Mouse (Mus musculus): ENCODE data around the gene Cyp2d12. TPM values are rescaled to one million over a fixed set of nuclear protein-coding genes. Genes with fewer than 3 reads are reported as not detected.
"Not testable (repeated sequence)": the region's sequence is repeated elsewhere in the genome, so short reads cannot be mapped to it uniquely, and the experiment has no call there.

The Cyp2d12 gene
- not detected in 2 replicates for polyA plus RNA-seq (2012; rRNA removed)

DNA sequence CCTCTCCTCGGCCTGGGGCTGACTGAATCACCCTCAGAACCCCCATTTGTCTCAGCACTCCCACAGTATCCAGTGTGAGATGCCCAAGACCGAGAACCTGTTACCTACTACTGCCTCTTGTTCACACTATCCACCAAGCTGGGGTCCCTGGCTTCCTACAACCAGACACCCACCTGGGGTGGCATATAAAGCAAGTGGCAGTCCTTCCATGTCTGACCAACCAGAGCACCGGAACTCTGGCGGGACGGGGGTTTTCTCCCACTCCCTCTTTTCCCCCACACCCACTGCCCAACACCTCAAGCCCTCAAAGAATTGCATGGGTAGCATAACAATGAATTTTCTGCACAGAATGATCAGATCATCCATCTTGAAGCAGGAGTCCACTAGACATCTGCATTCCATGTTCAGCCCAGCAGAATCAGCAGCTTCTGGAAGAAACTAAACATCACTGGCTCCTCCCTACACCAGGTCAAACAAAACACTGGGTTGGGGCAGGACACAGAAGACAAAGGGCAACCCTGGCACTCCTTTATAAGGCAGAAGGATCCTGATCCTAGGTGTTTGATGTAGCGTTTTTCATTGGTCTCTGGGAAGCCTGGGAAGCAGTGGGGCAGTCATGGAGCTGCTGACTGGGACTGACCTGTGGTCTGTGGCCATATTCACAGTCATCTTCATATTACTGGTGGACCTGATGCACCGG, at the start of gene Cyp2d12:
TSS of gene Cyp2d12 (plus strand) at position 542 of the 700 bp plus-strand sequence.
- TF ChIP-seq POLR2A (IDR thresholded peaks at IDR 0.05; ENCODE audit: borderline replicate concordance, insufficient read depth, low read length) = no peak
- no peak for TF ChIP-seq CTCF (IDR thresholded peaks at IDR 0.05; ENCODE audit: borderline replicate concordance, insufficient read depth, low read depth, low read length)
- DNase-seq = no peak
- Histone ChIP-seq H3K27me3 (ENCODE audit: control insufficient read depth, insufficient read depth, low read length) (no peaks in the 10 kb centered on the region), H3K27ac (ENCODE audit: insufficient read depth, low read length) (no peak within 1 kb of the TSS), H3K4me3 (replicated peaks; ENCODE audit: insufficient read depth, low read depth, low read length) (no peak within 1 kb of the TSS), H3K4me1 (ENCODE audit: control insufficient read depth, insufficient read depth, low read length) (no peaks in the 10 kb centered on the region)
- WGBS = 76% methylated on average over 7 of the region's 7 CpGs

GRCm38 (mm10) chr15:82506971-82507370, 47.9 kb upstream of the Cyp2d12 start:
- Histone ChIP-seq H3K27ac (ENCODE audit: insufficient read depth, low read length) (no peak overlapping the region), H3K4me1 (ENCODE audit: control insufficient read depth, insufficient read depth, low read length) (no peaks in the 10 kb centered on the region), H3K4me3 (replicated peaks; ENCODE audit: insufficient read depth, low read depth, low read length) (no peak overlapping the region), H3K27me3 (ENCODE audit: control insufficient read depth, insufficient read depth, low read length) (no peaks in the 10 kb centered on the region)
- TF ChIP-seq POLR2A (IDR thresholded peaks at IDR 0.05; ENCODE audit: borderline replicate concordance, insufficient read depth, low read length) (no peak), CTCF (IDR thresholded peaks at IDR 0.05; ENCODE audit: borderline replicate concordance, insufficient read depth, low read depth, low read length) (no peak)
- DNase-seq = no peak
- WGBS = 67% methylated on average over 3 of the region's 3 CpGs

- not testable (repeated sequence) for H3K27ac ChIP-seq (ENCODE audit: insufficient read depth, low read length); DNase-seq; H3K4me1 ChIP-seq (ENCODE audit: control insufficient read depth, insufficient read depth, low read length); H3K4me3 ChIP-seq (replicated peaks; ENCODE audit: insufficient read depth, low read depth, low read length); H3K27me3 ChIP-seq (ENCODE audit: control insufficient read depth, insufficient read depth, low read length)
- WGBS = 50% methylated on average over 4 of the region's 4 CpGs
These were observed 47.1 kb upstream of the Cyp2d12 start for GRCm38 (mm10) chr15:82507740-82508139.

- not testable (repeated sequence) for H3K4me3 ChIP-seq (replicated peaks; ENCODE audit: insufficient read depth, low read depth, low read length); H3K4me1 ChIP-seq (ENCODE audit: control insufficient read depth, insufficient read depth, low read length); H3K27ac ChIP-seq (ENCODE audit: insufficient read depth, low read length); H3K27me3 ChIP-seq (ENCODE audit: control insufficient read depth, insufficient read depth, low read length); DNase-seq
- 89% methylated on average over 4 of the region's 4 CpGs for WGBS
These were observed 45.4 kb upstream of the Cyp2d12 start for GRCm38 (mm10) chr15:82509495-82509894.

GRCm38 (mm10) chr15:82510500-82510899, 44.4 kb upstream of the Cyp2d12 start:
- H3K4me3 ChIP-seq (replicated peaks; ENCODE audit: insufficient read depth, low read depth, low read length); DNase-seq; H3K27me3 ChIP-seq (ENCODE audit: control insufficient read depth, insufficient read depth, low read length); H3K4me1 ChIP-seq (ENCODE audit: control insufficient read depth, insufficient read depth, low read length); H3K27ac ChIP-seq (ENCODE audit: insufficient read depth, low read length): not testable (repeated sequence)

- not testable (repeated sequence) for H3K4me1 ChIP-seq (ENCODE audit: control insufficient read depth, insufficient read depth, low read length); H3K27ac ChIP-seq (ENCODE audit: insufficient read depth, low read length); H3K4me3 ChIP-seq (replicated peaks; ENCODE audit: insufficient read depth, low read depth, low read length); DNase-seq; H3K27me3 ChIP-seq (ENCODE audit: control insufficient read depth, insufficient read depth, low read length)
- 68% methylated on average over 2 of the region's 2 CpGs for WGBS
These were observed 42.8 kb upstream of the Cyp2d12 start for GRCm38 (mm10) chr15:82512111-82512510.

DNA sequence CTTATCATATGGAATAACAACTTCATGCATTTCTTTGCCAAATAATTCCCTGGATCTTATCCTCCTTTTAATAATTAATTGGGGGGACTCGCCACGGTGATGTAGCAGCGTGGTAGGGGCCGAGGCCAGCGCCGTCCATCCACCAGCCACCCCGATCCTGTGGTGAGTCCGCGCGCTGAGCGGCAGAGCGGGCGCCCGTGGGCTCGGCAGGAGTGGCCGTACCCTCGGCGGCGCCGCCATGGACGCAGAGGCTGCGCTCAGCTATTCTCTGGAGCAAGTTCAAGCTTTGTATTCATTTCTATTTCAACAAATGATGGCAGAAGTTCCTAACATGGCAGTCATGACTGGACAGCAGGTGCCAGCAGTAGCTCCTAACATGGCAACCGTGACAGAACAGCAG, 38.7 kb upstream of the Cyp2d12 start:
- not testable (repeated sequence) for H3K4me1 ChIP-seq (ENCODE audit: control insufficient read depth, insufficient read depth, low read length); DNase-seq; H3K27me3 ChIP-seq (ENCODE audit: control insufficient read depth, insufficient read depth, low read length); H3K4me3 ChIP-seq (replicated peaks; ENCODE audit: insufficient read depth, low read depth, low read length); H3K27ac ChIP-seq (ENCODE audit: insufficient read depth, low read length)
- 77% methylated on average over 23 of the region's 23 CpGs for WGBS

GRCm38 (mm10) chr15:82527371-82527770, 27.5 kb upstream of the Cyp2d12 start:
- not testable (repeated sequence) for H3K4me3 ChIP-seq (replicated peaks; ENCODE audit: insufficient read depth, low read depth, low read length); DNase-seq; H3K27ac ChIP-seq (ENCODE audit: insufficient read depth, low read length); H3K4me1 ChIP-seq (ENCODE audit: control insufficient read depth, insufficient read depth, low read length); H3K27me3 ChIP-seq (ENCODE audit: control insufficient read depth, insufficient read depth, low read length)
- 89% methylated on average over 8 of the region's 9 CpGs for WGBS

- H3K27ac ChIP-seq (ENCODE audit: insufficient read depth, low read length); H3K27me3 ChIP-seq (ENCODE audit: control insufficient read depth, insufficient read depth, low read length); H3K4me1 ChIP-seq (ENCODE audit: control insufficient read depth, insufficient read depth, low read length); H3K4me3 ChIP-seq (replicated peaks; ENCODE audit: insufficient read depth, low read depth, low read length); DNase-seq: not testable (repeated sequence)
- WGBS = 95% methylated on average over 3 of the region's 3 CpGs
These were observed 22.2 kb upstream of the Cyp2d12 start for GRCm38 (mm10) chr15:82532721-82533120.

DNA sequence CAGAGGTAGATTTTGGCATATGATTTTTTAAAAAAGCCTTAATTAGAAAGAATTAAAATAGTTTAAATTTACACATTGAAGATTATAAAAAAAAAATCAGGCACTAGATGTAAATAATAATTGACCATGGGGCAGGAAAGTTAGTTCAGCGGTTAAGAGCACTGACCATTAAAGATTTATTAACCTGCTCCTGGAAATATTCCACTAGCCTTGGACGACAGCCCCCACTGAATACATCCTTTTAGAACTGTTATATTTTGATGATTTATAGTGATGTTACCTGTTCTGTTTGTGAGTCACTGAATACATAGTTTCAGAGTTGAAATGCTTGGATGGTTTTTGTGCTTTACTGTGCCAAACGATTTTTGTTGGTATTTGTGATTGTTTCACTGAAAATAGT, 11.9 kb upstream of the Cyp2d12 start:
- not testable (repeated sequence) for H3K27ac ChIP-seq (ENCODE audit: insufficient read depth, low read length); H3K27me3 ChIP-seq (ENCODE audit: control insufficient read depth, insufficient read depth, low read length); DNase-seq; H3K4me3 ChIP-seq (replicated peaks; ENCODE audit: insufficient read depth, low read depth, low read length); H3K4me1 ChIP-seq (ENCODE audit: control insufficient read depth, insufficient read depth, low read length)
- 68% methylated on average over 3 of the region's 3 CpGs for WGBS

GRCm38 (mm10) chr15:82544561-82544960, 10.3 kb upstream of the Cyp2d12 start:
- not testable (repeated sequence) for H3K4me3 ChIP-seq (replicated peaks; ENCODE audit: insufficient read depth, low read depth, low read length); H3K27me3 ChIP-seq (ENCODE audit: control insufficient read depth, insufficient read depth, low read length); DNase-seq; H3K27ac ChIP-seq (ENCODE audit: insufficient read depth, low read length); H3K4me1 ChIP-seq (ENCODE audit: control insufficient read depth, insufficient read depth, low read length)

DNA sequence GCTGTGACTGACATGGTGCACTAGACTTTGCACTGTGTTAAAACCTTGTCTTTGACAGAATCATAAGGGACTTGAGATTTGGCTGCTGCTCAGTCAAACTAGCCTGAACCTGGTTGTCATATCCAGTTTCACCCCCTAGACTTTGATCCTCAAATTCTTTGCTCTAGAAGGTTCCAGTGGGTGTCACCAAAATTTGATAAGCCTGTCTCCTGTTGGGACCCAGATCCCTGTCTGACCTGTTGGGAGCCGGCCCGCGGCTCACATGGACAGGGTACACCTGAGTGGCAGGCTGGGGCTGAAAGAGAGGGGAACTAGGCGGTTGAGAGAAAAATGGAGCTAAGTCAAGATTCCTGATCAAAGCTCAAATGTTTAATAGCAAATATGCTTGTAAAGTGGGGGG, 7.1 kb upstream of the Cyp2d12 start:
- 92% methylated on average over 4 of the region's 4 CpGs for WGBS
- not testable (repeated sequence) for H3K4me3 ChIP-seq (replicated peaks; ENCODE audit: insufficient read depth, low read depth, low read length); DNase-seq; H3K4me1 ChIP-seq (ENCODE audit: control insufficient read depth, insufficient read depth, low read length); H3K27me3 ChIP-seq (ENCODE audit: control insufficient read depth, insufficient read depth, low read length); H3K27ac ChIP-seq (ENCODE audit: insufficient read depth, low read length)

DNA sequence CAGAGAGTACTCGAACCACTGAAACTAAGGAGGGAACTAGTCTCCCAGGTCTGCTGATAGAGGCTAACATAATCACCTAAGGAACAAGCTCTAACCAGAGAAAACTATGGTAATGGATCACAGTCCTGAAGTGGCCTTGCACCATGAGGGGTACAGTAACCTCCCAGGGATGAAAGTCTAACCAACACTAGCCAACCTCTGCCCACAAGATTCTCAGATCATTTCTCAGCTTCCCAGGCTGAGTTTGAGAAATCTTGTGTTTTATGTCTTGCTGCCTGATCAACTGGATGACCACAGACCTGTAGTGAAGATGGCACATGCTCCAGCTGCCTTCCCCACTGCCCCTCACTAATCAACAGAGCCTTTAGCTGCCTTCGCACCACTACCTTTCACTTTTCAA, 1.7 kb upstream of the Cyp2d12 start:
- H3K4me3 ChIP-seq (replicated peaks; ENCODE audit: insufficient read depth, low read depth, low read length); H3K27ac ChIP-seq (ENCODE audit: insufficient read depth, low read length); DNase-seq; H3K4me1 ChIP-seq (ENCODE audit: control insufficient read depth, insufficient read depth, low read length); H3K27me3 ChIP-seq (ENCODE audit: control insufficient read depth, insufficient read depth, low read length): not testable (repeated sequence)
- WGBS = 94% methylated on average over 2 of the region's 2 CpGs

All from cerebellum, adult 2 months (tissue).